Mouse (Mus musculus) layer of hippocampus, postnatal 36 days (tissue): ENCODE data around the gene C1qtnf5. TPM values are rescaled to one million over a fixed set of nuclear protein-coding genes. Genes with fewer than 3 reads are reported as not detected.

Source experiments
- DNase-seq, 2 experiments: peaks; one replicate each; pipeline ENCODE4 v3.0.0; 2022
- total RNA-seq, 2 experiments: library from RNA; stranded (reverse); gene quantifications; 2 replicates each; pipeline ENCODE4 v1.2.3; 2021

Gene C1qtnf5
- 10 to 100 TPM; 17.0 to 17.6 TPM for total RNA-seq

DNA sequence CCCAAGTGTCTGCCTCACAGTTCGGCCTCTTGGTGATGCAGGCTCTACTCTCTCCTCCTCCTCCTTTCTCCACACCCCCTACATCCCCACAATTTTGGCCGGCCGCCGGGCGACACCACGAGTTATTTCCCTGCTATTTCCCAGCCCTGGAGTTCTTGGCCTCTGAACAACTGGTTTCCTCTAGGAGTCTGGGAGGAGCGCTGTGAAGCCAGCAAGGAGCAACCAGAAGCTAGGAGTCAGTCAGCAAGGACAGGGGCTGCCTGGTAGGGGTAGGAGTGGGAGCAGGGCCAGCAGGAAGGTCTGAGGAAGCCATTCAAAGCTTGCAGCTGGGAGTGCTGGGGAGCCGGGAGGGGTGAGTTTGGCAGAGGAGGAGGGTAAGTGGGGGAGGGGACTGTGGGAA lies at the start of gene C1qtnf5:
Gene C1qtnf5, plus strand, starts transcription at position 136 of the 400 bp plus-strand sequence.
- DNase-seq = peak; percentile 71 to 77

DNA sequence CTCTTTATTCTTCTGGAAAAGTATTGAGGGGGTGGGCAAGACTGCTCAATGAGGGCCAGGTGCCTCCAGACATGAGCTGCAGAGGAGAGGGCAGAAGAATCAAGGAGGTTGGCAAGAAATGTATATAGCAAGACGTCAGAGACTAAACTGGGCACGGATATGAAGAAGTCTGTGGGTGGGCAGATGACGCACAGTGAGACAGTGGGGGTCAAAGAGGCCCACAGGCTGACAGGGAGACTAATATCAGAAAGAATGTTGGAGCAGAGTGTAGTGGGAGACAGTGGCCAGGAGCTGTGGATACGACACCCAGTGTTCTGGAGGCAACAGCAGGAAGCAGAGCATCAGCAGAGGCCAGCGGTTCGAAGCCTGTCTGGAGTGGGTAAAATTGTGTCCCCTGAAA lies 48.4 kb upstream of the C1qtnf5 start:
- DNase-seq = no peak

DNA sequence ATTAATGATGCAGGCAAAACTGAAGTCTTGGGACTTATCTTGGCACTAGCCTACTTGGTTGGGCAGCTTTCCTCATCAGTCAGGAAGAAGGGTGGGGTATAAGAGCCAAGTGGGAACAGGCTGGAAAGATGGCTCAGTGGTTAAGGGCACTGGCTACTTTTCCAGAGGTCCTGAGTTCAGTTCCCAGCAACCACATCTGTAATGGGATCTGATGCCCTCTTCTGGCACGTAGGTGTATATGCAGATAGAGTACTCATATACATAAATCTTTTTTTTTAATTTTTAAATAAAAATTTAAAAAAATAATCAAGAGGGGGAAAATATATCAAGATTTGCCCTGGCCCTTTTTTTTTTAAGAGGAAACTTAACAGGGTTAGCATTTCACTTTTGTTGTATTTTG lies 41.9 kb upstream of the C1qtnf5 start:
- DNase-seq = no peak

DNA sequence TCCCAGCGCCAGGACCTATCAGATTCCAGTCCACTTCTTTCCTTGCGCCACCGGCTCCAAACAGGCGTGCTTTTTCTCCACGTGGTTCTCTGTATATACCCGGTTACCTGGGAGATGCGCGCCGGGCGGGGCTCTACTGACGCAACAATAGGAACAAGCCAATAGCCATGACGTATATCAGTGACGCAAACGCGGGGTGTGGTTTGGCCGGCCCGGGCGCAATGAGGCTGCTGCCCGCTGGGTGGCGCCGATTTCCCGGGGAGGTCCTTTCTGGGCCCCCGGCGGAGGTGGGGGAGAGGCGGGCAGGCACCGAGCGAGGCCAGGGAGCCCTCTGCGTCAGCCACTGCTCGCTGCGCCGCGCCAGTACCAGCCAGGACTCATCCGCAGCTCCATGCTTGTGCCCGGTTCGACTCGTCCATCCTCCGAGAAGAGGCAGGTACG lies 40.2 kb upstream of the C1qtnf5 start, which contains the start of gene Usp2:
Gene Usp2, plus strand, starts transcription at position 237 of the 441 bp plus-strand sequence.
- DNase-seq = peak; percentile 100

DNA sequence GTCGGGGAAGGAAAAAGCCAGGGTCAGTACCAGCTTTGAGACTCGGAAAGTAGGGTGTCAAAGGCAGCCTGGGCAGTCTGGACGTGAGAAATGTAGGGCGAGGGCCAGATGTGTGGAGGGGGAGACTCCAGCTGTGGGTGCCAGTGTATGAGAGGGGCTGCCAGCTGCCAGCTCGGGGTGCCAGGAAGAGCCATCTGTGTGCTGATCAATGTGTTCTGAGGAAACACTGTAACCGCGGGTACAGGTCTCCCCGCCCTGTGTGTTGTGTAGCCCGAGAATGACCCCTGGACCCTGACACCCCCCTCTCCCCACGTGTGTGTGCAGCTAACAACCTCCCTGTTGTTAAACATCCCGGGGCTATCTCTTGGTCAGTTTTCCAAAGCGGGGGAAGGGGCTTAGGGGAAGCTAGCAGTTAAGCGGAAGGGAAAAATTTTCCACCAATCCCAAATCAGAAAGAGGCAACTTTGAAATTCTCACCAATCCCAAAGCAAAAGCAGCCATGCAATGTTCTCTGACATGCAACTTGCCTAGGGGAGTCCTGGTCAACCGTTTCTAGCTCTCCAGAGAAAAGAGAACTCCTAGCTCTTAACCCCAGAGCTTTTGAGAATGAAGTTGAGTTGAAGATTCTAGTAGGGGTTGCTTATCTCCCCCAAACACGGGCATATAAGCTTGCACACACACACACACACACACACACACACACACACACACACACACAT lies 39.6 kb upstream of the C1qtnf5 start:
- DNase-seq = peak in 1 of 2 experiments; percentile 41

DNA sequence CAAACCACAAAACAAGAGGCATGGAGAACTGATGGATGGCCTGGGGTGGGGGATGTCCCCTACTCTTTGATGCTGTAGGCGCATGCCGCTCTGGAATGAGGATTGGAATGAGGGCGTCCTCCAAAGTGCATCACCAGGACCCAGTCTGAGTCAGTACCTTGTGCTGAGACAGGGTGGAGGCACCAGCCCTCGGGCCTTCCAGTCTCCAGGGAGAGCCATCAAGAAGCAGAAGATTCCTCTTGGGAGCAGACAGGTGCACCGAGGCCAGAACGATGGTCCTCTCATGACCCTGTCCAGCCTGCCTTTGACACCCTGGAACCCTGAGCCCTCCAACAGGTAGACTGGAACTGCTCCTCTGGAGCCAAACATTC lies 39.1 kb upstream of the C1qtnf5 start:
- peak in 1 of 2 experiments; percentile 8 for DNase-seq

DNA sequence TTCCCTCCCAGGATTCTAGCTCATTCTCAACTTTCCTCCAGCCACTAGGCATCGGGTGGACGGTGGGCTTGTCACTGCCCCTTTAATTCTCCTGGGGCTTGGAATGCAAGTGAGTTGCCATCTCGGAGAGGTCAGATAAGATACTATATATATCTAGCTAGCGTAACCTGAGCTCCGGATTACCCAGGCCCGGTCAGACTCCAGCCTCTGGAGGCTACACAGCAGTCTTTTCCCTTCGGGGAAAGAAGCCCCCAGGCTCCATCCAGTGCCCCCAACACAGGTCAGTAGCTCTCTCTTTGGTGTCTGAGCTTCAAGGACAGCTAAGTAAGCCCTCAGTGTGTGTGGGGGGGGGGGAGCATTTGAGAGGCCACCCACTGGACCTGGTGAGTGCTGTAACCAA lies 37.8 kb upstream of the C1qtnf5 start:
- DNase-seq = no peak

DNA sequence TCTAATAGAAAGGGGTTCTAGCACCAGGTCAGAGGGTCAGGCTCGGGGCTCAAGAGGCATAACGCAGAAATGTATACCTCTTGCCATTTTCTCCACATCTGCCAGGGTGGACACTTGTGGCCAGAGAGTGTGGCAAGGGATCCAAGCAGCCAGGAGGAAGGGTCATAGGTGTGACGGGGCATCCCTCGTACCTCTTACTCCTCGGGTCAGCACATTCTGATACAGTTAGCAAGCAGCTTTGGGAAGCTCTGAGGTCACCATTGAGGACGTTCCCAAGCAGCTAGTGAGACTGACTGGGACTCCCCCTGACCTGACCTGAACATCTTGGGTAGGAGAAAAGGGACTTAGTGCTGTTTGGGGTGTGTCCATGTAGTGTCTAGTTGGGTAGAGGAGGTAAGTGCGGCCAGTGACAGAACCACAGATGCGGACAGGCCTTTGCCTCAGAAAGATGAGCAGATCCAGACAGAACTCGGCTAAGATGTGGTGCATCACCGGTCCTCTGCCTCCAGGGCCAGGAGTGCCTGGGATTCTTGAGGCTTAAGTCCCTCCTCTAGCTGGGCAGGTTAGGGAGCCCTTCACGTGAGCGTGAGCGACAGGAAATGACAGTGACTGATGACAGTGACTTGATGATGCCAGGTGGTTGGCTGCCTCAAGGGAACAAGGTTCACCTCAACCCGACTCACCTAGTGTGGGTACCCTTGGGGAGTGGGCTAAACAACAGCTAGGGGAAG lies 36.8 kb upstream of the C1qtnf5 start:
- DNase-seq = no peak

DNA sequence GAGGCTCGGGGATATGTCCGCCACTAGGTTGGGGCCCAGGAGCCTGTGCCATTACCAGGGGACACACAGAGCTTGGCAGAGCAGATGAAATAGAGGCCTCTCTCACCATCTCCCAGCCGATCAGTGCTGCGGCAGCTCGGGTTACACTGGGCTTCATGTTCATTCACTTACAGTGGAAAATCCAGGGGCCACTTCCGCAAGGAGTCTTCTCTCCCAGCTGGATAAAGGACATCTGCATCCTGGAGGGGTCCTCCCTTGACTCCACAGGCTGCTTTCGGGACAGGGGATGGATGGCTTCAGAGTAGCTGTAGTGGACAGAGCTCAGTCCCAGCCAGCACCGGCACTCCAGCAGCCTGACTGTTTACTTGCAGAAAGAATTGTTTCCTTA lies 36.2 kb upstream of the C1qtnf5 start:
- DNase-seq = peak in 1 of 2 experiments; percentile 2

DNA sequence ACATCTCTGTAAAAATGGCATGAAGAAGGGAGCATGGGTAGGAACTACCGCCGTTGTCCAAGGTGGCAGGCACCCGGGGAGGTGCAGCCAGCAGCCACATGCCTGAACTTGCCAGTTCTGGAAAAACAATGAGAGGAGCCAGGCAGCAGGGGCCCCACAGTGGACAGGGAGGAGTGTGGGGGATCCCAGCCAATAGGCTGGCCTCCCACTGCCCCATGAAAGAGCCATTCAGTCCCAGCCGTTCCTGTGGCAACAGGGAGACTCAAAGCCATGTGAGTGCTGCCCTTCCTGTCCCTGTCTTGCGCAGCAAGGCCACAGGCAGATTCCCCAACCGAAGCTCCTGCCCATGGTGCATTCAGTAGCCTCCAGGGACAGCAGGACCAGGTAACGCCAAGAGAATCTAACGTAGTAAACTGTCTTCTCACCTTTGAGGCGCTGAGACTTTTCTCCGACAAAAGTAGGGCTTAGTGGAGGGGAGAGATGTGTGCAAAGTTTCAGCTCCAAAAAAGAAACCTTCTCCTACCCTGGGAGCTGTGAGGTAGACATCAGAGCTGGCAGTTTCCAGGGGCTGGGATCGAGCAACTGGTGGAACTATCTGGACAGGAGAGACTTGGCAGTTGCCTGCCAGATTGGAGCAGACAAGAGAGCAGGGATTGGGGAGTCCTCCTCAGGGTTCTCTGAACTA lies 35.0 kb upstream of the C1qtnf5 start:
- peak; percentile 64 to 66 for DNase-seq

DNA sequence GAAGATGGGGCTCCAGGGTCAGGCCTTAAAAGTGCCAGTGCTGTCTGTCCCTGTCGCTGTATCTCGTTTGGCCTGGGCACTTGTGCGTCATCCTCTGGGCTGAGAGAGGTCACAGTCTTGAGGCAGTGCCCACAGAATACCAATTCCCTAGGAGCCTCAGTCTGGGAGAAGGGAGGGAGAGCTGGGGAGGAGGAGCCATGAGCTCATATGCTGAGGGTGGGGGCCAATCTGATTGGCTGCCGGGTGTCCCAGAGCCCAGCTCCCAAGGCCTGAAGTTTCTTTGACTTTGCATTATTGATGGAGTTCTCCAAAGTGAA lies 34.5 kb upstream of the C1qtnf5 start:
- DNase-seq = peak in 1 of 2 experiments; percentile 37

DNA sequence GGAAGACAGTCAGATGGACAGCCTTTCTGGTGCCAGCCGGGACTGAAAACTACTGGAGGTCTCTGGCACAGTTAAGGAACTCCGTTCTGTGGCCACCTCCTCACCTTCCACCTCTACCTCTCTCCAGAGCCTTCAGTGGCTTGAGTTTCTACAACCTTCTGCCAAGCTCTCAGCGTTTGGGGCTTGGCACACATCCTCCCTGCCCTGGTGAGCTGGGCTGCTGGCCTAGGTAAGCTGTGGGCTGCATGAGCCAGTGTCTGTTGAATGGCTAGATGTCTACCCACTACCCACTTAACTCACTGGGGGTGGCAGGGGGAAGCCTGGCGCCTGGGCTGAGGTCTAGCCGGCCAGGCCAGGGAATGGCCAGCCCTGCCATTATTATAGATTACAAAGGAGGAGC lies 33.9 kb upstream of the C1qtnf5 start:
- peak in 1 of 2 experiments; percentile 29 for DNase-seq

DNA sequence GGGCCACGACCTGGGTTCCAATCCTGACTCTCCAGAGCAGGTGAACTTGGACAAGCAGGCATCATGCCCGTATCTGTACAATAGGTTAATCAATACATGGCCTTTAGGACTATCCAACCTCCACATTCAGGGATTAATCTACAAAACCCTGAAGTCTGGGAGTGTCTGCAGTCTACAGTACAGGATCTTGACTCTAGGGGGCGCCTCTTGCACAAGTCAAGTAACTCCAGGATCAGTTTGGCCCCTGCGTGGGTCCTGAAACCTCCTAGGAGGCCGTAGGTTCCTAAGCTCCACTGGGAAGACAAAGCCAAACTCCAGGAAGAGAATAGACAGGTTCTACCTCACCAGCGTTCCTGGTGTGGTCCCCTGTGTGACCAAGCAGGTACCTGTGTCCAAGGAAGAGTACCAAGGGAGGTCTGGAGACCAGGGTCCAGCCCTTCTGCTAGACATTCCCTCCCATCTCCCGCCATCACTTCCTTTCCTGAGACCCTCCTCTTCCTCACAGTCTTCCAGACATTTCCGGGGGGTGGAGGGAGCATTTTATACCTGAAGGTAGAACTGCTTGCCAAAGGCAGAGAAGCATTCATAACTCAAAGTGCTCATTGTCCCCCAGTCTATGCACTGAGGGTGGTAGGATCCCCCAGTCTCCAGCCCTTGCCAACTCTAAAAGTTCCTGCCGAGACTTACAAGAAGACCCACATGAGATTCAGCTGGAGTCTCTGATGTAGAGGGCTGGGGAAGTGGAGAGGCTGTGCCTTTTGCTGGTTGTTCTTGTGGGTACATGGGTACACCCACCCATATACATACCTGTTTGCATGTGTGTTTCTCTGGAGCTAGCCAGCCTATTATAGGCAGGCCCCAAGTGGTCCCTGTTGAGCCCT lies 32.4 kb upstream of the C1qtnf5 start:
- DNase-seq = no peak

DNA sequence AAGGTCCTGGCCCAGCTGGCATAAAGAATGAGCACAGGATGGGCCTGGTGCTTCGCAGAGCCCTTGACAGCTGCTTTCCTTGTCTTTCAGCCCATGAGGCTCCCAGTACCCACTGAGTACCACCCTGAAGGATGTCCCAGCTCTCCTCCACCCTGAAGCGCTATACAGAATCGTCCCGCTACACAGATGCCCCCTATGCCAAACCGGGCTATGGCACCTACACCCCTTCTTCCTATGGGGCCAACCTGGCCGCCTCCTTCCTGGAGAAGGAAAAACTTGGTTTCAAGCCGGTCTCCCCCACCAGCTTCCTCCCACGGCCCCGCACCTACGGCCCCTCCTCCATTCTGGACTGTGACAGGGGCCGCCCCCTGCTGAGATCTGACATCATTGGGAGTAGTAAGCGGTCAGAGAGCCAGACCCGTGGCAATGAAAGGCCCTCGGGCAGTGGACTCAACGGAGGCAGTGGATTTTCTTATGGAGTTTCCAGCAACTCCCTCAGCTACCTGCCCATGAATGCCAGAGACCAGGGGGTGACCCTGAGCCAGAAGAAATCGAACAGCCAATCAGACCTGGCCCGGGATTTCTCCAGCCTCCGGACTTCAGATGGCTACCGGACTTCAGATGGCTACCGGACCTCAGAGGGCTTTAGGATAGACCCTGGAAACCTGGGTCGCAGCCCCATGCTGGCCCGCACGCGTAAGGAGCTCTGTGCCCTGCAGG lies 31.6 kb upstream of the C1qtnf5 start:
- DNase-seq = no peak

DNA sequence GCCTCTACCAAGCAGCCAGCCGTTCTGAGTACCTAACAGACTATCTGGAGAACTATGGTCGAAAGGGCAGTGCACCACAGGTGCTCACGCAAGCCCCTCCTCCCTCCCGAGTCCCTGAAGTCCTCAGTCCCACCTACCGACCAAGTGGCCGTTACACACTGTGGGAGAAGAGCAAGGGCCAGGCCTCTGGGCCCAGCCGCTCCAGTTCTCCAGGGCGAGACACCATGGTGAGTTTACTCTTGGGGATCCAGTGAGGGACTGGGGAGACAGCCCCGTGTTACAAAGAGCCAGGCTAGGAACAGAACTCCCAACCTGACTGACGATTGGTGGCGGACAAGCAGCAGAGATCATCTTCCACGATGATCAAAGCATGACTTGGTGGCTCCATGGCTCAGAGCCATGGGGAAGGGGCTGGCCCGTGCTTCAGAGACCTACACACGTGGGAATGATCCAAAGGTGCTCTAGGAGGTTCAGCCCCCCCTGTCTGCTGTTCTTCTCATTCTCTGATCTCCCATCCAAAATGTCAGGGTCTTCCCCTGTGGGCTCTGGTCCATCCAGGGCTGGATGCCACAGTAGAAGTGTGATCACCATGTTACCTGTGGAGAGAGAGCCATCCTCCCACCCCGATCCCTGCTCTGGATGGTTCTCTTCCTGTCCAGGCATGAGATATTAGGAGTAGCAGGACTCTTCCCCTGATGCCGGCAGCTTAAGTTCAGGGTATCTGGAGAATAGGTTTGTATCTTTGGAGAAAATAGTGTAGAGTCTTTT lies 30.9 kb upstream of the C1qtnf5 start:
- DNase-seq = no peak

DNA sequence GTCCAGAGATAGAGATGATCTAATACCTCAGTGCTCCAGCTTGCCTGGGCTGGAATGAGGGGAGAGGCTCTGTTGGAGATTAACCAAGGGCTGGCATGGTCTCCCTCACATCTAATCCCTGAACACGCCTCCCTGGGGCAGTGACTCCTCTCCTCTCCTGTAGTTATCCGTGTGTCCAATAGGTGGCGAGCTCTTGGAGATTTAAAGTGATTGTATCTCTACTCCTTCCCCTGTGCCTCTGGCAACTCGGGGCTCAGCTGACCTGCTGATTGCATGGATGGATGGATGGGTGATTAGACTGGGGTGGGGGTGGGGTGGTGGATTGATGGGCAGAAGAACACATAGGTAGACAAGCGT lies 30.3 kb upstream of the C1qtnf5 start:
- DNase-seq = peak in 1 of 2 experiments; percentile 55

DNA sequence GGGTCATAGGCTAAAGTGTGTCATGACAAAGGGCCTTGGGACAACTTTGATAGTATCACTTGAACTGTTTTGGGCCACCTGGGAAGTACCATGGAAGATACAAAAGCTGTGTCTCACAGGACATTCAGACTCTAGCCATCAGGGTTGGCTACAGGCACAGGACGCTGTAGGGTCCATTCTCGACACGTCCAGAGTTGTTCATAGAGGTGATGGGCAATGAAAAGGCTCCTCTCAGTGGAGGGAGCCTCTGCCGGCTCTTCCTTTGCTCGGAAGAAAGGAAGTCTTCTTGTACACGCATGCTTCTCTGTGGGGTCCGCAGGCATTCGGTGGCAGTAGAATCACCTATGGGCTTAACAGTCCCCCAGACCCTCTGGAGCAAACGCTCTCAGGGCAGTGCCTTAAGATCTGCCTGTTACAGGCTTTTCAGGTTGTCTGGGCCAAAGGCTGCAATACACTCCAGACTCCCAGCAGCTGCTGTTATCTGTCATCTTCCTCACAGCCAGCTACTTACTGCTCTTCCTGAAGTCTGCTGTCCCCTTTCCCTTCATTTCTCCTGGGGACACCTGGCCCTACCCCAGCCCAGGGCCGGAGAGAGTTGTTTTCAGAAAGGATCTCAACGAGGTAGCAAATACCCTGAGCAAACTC lies 29.7 kb upstream of the C1qtnf5 start:
- DNase-seq = no peak

DNA sequence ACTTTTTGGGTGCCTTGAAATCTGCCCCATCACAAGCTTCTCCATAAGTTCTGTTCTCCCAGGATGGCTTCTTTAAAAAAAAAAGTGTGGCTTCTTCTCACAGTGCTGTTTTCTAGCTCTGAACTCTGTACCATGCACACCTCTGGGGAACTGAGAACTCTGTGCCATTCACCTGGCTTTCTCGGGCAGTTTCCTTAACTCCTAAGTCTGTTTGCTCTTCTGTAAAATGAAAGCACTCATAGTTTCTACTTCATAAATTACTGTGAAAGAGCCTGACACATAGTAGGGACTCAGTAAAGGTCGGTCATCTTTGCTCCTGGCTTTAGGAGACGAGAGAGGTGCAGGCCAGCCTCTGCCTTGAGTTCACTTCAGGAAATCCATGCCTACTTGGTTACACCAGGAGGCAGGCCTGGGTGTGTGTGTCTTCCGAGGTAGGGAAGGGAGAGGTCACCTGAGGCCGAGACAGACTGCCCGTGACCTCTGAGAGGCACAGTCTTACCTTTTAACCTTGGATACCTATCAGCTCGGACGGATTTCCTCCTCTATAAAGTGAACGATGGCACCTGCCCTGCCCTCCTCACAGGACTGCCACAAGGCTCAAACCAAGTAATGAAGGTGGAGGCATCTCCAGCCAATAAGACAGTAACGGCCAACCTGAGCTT lies 28.8 kb upstream of the C1qtnf5 start:
- DNase-seq = no peak

DNA sequence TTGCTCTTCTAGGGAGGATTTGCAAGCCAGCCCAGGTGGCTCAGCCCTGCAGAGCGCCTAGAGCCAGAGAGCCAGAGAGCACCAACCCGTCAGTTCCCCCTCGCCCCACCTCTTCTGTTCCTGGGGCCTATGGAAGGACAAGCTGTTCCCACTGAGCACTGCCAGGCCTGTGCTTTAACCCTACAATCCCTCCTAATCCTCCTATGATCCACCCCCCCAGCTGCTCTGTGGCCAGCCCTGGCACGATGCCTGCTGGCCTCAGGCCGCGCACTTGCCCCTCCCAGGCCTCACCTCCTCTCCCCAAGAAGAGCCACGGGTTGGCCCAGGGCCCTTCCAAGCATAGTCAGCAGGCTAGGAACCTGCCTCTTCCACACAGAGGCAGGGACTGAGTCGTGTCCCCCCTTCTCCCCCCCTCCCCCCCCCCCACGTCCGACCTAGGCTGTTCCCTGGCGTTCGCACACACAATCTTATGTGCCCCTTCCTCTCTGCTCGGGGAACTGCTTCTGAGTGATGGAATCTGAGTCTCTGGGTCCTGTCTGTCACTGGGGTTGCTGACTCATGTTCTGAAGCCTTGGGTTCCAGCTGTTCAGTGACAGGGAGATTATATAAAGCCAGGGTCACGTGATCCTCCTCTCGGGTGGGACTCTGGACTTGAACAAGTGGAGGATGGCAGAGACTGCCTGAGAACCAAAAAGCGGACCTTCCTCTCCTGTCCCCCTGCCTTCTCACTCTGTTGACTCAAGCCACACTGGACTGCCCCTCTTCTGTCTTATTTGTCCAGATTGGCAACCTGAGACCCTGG lies 27.9 kb upstream of the C1qtnf5 start:
- DNase-seq = peak; percentile 72
